Mouse (Mus musculus) neural tube, embryonic 13.5 days (tissue): ENCODE measurements around the gene Apoa1. TPM values are rescaled to one million over a fixed set of nuclear protein-coding genes. Genes with fewer than 3 reads are reported as not detected.
A peak's percentile ranks its signal among the peaks of the same experiment; 100 is the strongest.

Source experiments
- ATAC-seq: fragments of 200-750 bp; cut with Nextera tagmentation; 2 replicates; pipeline ENCODE4 v1.8.0; 2017; ENCODE audit warnings: low read depth, mild to moderate bottlenecking, moderate TSS enrichment, moderate library complexity
- H3K27ac ChIP-seq: fragments of 300-500 bp; sonication (generic); replicated peaks from 2 replicates; pipeline ENCODE4 v1.5.1; 2015; ENCODE audit warnings: moderate library complexity, mild to moderate bottlenecking, inconsistent platforms
- H3K27me3 ChIP-seq: fragments of 300-500 bp; sonication (generic); 2 replicates; pipeline ENCODE4 v1.6.1; 2015; ENCODE audit warnings: mild to moderate bottlenecking, inconsistent platforms
- H3K36me3 ChIP-seq: fragments of 300-500 bp; sonication (generic); 2 replicates; pipeline ENCODE4 v1.6.1; 2015; ENCODE audit warnings: mild to moderate bottlenecking, inconsistent platforms
- H3K4me1 ChIP-seq: fragments of 300-500 bp; sonication (generic); replicated peaks from 2 replicates; pipeline ENCODE4 v1.6.1; 2015; ENCODE audit warnings: inconsistent platforms
- H3K4me2 ChIP-seq: fragments of 300-500 bp; sonication (generic); 2 replicates; pipeline ENCODE4 v1.6.1; 2015; ENCODE audit warnings: inconsistent platforms, mild to moderate bottlenecking, moderate library complexity
- H3K4me3 ChIP-seq: fragments of 300-500 bp; sonication (generic); 2 replicates; pipeline ENCODE4 v1.5.1; 2015; ENCODE audit warnings: mild to moderate bottlenecking, inconsistent platforms
- H3K9ac ChIP-seq: fragments of 300-500 bp; sonication (generic); 2 replicates; pipeline ENCODE4 v1.6.1; 2015; ENCODE audit warnings: moderate library complexity, mild to moderate bottlenecking, inconsistent platforms
- H3K9me3 ChIP-seq: fragments of 300-500 bp; sonication (generic); 2 replicates; pipeline ENCODE4 v1.6.1; 2016; ENCODE audit warnings: inconsistent platforms
- WGBS: fragments of 180-500 bp; shearing (Covaris S2); methylation state at CpG from one replicate; pipeline ENCODE4 v1.1.7; 2015; 5-methylcytosine and 5-hydroxymethylcytosine counted together
- polyA plus RNA-seq: library from polyadenylated mRNA; unstranded; fragments of >200 nt; fragmentation: Nextera tagmentation; extraction: Ambion mirVana; gene quantifications from 2 replicates; pipeline ENCODE4 v1.2.1, GENCODE M21; 2015

Apoa1 gene
- polyA plus RNA-seq, 1 experiment from 2014 or later: 3.8 TPM

DNA sequence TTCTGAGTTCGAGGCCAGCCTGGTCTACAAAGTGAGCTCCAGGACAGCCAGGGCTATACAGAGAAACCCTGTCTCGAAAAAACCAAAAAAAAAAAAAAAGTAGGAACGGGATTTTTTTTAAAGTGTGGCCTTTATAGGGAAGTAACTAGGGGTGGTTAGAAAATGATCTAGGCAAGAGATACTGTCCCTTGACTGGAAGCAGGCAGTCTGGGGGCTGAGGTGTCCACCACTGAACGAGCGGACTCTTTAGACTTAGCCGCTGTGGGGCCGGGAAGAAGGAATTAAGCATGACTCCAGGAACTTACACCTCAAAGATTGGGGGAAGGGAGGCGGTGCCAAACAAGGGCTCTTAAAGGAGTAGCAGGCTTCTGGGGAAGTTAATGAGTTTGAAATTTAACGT, 10.2 kb upstream of the Apoa1 start:
- 89% methylated on average over 9 of the region's 9 CpGs for WGBS
- no peaks in the 10 kb centered on the region for H3K27me3 ChIP-seq
- H3K27ac ChIP-seq: no peak overlapping the region
- no peaks in the 10 kb centered on the region for H3K9me3 ChIP-seq
- H3K4me1 ChIP-seq: no peaks in the 10 kb centered on the region
- H3K4me2 ChIP-seq: no peak overlapping the region
- no peak overlapping the region for H3K9ac ChIP-seq
- ATAC-seq: no peak
- H3K36me3 ChIP-seq: peaks cover 54% of the 10 kb centered on the region
- H3K4me3 ChIP-seq: no peak overlapping the region

DNA sequence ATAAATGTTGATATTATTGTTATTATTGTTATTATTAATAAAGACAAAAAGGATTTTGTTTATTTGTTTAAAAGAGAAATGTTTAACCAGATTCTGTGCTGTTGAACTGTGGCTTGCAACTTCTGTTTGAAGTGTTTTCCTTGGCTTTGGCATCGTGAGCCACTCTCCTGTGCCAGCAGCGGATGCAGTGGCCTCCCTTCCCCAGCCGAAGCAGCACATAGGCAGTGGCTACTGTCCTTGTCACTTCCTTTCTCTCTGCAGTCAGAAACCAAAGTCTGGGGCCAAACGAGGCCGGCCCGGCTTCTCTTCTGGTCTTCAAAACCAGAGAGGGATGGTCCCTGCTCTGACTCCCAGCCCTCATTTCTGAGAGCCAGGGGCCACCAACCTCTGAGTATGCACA, 5.3 kb upstream of the Apoa1 start:
- WGBS: 88% methylated on average over 6 of the region's 6 CpGs
- Histone ChIP-seq H3K27me3 (no peaks in the 10 kb centered on the region), H3K9me3 (no peaks in the 10 kb centered on the region), H3K4me1 (no peaks in the 10 kb centered on the region), H3K4me2 (no peak overlapping the region), H3K36me3 (peaks cover 47% of the 10 kb centered on the region), H3K4me3 (no peak overlapping the region), H3K27ac (no peak overlapping the region), H3K9ac (no peak overlapping the region)
- ATAC-seq: no peak

DNA sequence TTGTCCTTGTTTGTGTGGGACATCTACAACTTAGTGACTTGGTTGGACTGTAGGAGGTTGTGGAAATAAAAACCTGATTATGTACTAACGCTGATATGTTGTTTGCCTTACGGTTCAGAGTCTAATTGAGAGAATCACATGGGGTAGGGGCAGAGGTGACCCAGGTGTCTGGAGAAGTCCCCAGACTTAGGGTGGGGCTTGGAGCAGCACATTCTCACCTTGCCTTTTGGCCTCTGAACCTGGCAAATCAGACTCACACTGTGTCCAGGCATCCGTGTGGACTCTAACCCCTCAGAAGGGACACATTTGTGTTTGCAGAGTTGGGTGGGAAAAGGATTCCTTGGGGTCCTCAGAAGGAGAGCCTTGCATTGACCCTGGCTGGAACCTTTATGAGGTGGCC, 4.3 kb upstream of the Apoa1 start:
- H3K27ac ChIP-seq: no peak overlapping the region
- no peaks in the 10 kb centered on the region for H3K4me1 ChIP-seq
- no peaks in the 10 kb centered on the region for H3K27me3 ChIP-seq
- no peak overlapping the region for H3K4me3 ChIP-seq
- no peaks in the 10 kb centered on the region for H3K9me3 ChIP-seq
- no peak overlapping the region for H3K4me2 ChIP-seq
- ATAC-seq: no peak
- H3K36me3 ChIP-seq: peaks cover 44% of the 10 kb centered on the region
- no peak overlapping the region for H3K9ac ChIP-seq
- 88% methylated on average over 3 of the region's 3 CpGs for WGBS

DNA sequence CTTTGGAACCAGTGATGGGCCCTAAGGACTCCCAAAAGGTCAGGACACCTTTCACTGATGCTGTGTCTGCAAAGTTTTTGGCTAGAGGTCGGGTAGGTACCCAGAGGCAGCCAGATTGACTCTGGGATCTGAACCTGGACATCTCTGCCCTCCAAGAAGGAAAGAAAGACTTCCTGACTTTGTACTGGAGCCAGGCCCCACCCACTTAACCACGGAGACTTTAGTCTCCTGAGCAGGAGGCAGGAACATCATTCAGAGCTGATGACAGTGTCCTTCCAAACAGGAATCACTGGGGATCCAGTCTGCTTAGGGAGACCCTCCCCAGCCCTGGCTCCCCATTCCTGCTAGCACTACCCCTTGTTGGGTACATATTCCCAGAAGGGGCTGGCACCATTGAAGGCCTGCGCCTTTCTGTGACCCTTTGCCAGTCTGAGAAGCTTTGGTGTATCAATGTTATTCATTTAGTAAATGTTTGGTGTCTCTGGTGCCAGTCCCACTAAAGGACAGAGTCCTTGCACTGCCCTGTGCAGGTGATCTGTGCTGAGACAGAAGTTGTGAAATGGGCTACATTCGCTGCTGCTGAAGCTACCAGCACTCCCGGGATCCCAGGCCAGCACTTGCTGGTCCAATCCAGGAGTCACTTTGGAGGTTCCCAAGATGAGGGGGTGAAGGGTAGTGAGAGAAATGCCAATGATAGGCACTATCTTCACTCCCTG, 3.3 kb upstream of the Apoa1 start:
- Histone ChIP-seq H3K9me3 (no peaks in the 10 kb centered on the region), H3K27ac (no peak overlapping the region)
- no peak for ATAC-seq

DNA sequence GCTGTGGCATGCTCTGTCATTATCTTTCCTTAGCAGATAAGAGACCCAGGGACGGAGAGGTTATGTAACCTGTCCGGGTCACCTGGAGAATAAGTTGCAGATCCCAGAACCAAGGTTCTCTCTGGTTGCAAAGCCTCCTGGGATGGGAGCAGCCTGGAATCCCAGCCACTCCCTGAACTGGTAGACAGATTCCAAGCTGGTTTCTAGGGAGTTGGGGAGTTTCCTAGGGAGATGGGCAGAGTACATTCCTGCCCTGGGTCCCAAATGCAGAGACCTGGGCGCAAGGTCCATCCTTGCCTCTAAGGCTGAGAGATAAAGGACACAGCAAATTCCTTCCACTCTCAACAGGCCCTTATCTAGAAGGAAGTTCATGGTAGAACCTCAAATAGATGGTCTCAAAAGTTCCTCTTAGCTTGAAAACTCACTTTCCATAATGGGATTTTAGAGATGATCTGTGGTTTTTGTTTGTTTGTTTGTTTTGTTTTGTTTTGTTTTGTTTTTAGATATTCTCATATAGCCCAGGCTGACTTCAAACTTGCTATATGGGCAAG, 1.2 kb upstream of the Apoa1 start:
- no peaks in the 10 kb centered on the region for H3K9me3 ChIP-seq
- H3K27me3 ChIP-seq: peaks cover 5% of the 10 kb centered on the region; the same call in 1 of the 2 replicates
- H3K4me2 ChIP-seq: no peak overlapping the region
- no peak overlapping the region for H3K9ac ChIP-seq
- WGBS: 85% methylated on average over 3 of the region's 3 CpGs
- no peak for ATAC-seq
- H3K4me1 ChIP-seq: peaks cover 8% of the 10 kb centered on the region
- no peak overlapping the region for H3K27ac ChIP-seq
- H3K36me3 ChIP-seq: peaks cover 14% of the 10 kb centered on the region
- H3K4me3 ChIP-seq: no peak overlapping the region

More for the DNA sequence above, 3.3 kb upstream of the Apoa1 start:
- WGBS: 65% methylated on average over 5 of the region's 5 CpGs
- H3K27me3 ChIP-seq: no peaks in the 10 kb centered on the region
- H3K4me2 ChIP-seq: no peak overlapping the region
- peaks cover 34% of the 10 kb centered on the region for H3K36me3 ChIP-seq
- no peak overlapping the region for H3K4me3 ChIP-seq
- no peaks in the 10 kb centered on the region; the same call in 1 of the 2 replicates for H3K4me1 ChIP-seq
- no peak overlapping the region for H3K9ac ChIP-seq

DNA sequence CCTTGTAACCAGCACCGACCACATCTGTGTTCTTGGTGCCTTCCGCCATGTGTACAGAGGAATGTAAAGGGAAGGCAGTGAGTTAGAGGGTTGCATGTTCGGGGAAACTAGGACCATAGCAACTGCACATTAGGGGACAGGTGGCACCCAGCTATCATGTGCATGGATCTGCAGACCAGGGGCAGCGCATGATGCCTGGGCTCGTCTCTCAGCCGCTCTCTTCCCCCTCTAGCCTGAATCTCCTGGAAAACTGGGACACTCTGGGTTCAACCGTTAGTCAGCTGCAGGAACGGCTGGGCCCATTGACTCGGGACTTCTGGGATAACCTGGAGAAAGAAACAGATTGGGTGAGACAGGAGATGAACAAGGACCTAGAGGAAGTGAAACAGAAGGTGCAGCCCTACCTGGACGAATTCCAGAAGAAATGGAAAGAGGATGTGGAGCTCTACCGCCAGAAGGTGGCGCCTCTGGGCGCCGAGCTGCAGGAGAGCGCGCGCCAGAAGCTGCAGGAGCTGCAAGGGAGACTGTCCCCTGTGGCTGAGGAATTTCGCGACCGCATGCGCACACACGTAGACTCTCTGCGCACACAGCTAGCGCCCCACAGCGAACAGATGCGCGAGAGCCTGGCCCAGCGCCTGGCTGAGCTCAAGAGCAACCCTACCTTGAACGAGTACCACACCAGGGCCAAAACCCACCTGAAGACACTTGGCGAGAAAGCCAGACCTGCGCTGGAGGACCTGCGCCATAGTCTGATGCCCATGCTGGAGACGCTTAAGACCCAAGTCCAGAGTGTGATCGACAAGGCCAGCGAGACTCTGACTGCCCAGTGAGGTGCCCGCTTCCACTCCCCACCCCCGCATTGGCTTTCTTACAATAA, 1.4 kb downstream of the Apoa1 start:
- peaks cover 8% of the 10 kb centered on the region for H3K4me1 ChIP-seq
- no peaks in the 10 kb centered on the region for H3K9me3 ChIP-seq
- ATAC-seq: peak; percentile 97
- WGBS: 16% methylated on average over 37 of the region's 37 CpGs
- H3K9ac ChIP-seq: peak overlapping the region; percentile 60
- 0 out of 2 replicates have a peak overlapping the region, but pooled peaks have one; percentile 0 for H3K27ac ChIP-seq
- peaks cover 5% of the 10 kb centered on the region; the same call in 1 of the 2 replicates for H3K27me3 ChIP-seq
- H3K4me3 ChIP-seq: peak overlapping the region; percentile 36
- no peaks in the 10 kb centered on the region for H3K36me3 ChIP-seq
- peak overlapping the region; percentile 56 for H3K4me2 ChIP-seq

DNA sequence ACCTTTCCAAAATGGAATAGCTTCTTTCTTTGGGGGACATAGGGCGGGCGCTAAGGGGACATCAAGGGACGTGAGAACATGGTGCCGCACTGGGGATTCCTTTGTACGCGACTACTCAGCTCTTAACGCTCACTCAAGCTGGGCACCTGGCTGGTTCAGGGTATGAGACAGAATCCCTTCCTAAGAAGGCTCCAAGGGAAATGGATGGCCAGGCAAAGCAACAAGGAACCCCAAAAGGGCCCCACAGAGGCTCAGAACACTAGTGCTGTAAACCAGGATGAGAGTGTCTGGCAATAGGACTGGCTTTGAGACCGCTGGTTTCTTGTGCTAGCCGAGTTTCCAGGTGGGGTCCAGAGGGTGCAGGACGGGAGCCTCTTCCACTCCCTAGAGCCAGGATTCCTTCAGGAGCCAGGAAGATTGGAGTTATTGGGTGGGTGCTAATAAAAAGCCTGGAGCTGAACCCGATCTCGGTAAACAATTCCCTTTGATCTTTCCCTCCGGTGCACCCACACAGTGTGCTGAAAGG, 2.1 kb downstream of the Apoa1 start:
- WGBS: 13% methylated on average over 13 of the region's 13 CpGs
- peak; percentile 49 for ATAC-seq

DNA sequence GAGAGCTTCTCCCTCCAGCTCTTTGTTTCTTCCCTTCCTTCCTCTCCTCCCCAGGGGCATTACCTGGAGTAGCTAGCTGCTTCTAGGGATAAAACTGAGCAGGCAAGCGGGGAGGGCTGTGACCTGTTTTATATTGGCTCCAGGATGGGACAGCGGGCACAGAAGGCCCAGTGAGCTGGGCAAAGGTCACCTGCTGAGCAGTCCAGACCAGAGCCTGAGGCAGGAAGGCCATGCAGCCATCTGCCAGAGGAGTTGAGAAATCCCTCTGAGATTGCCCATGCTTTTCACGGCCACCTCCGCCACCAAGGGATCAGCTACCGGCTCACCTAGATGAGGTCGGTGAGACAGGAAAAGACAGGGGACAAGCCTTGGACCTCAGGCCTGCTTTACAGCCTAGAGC, 6.8 kb downstream of the Apoa1 start:
- Histone ChIP-seq H3K9ac (no peak overlapping the region), H3K27me3 (peaks cover 5% of the 10 kb centered on the region; the same call in 1 of the 2 replicates), H3K9me3 (no peaks in the 10 kb centered on the region), H3K4me2 (no peak overlapping the region), H3K4me3 (no peak overlapping the region), H3K36me3 (no peaks in the 10 kb centered on the region), H3K4me1 (peaks cover 8% of the 10 kb centered on the region; the same call in 1 of the 2 replicates), H3K27ac (no peak overlapping the region)
- 87% methylated on average over 6 of the region's 6 CpGs for WGBS
- no peak for ATAC-seq

More for the DNA sequence above, 2.1 kb downstream of the Apoa1 start:
- Histone ChIP-seq H3K27ac (0 out of 2 replicates have a peak overlapping the region, but pooled peaks have one; percentile 0), H3K27me3 (peaks cover 5% of the 10 kb centered on the region; the same call in 1 of the 2 replicates), H3K36me3 (no peaks in the 10 kb centered on the region), H3K4me1 (peaks cover 8% of the 10 kb centered on the region), H3K4me3 (peak overlapping the region; percentile 36), H3K9me3 (no peaks in the 10 kb centered on the region), H3K9ac (peak overlapping the region; percentile 60), H3K4me2 (peak overlapping the region; percentile 56)

DNA sequence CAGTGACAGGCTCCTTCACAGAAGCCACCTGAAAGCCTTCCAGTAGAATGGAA, 7.0 kb downstream of the Apoa1 start, which contains the start of gene Apoc3:
Gene Apoc3, minus strand, starts transcription at position 41 of the 53 bp plus-strand sequence.
- Histone ChIP-seq H3K9me3 (no peaks in the 10 kb centered on the region), H3K4me3 (no peak within 1 kb of the TSS), H3K9ac (no peak within 1 kb of the TSS), H3K4me2 (no peak within 1 kb of the TSS), H3K36me3 (no peaks in the 10 kb centered on the region), H3K27me3 (peaks cover 5% of the 10 kb centered on the region; the same call in 1 of the 2 replicates), H3K27ac (no peak within 1 kb of the TSS), H3K4me1 (peaks cover 6% of the 10 kb centered on the region; the same call in 1 of the 2 replicates)
- ATAC-seq: no peak

DNA sequence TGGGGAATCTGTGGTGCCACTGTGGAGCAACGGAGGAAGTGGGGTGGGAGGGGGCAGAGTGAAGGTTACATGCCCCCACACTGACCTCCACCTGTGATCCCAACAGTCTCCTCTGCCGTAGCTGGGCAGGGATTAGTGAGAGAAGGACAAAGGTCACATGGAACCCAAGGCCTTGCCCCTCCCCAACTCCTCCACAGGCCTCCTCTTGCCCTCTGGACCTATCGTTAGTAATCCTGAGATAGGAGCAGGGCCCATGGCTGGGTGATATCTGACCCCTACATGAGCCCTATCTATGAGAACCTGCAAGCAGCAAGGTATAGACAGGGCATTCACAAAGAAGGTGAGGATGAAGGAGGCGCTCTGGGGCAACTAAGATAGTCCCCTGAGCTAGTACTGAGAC, 7.3 kb downstream of the Apoa1 start:
- Histone ChIP-seq H3K4me1 (peaks cover 4% of the 10 kb centered on the region; the same call in 1 of the 2 replicates), H3K9ac (no peak overlapping the region), H3K9me3 (no peaks in the 10 kb centered on the region), H3K4me2 (no peak overlapping the region), H3K36me3 (no peaks in the 10 kb centered on the region), H3K4me3 (no peak overlapping the region), H3K27me3 (peaks cover 5% of the 10 kb centered on the region; the same call in 1 of the 2 replicates), H3K27ac (no peak overlapping the region)
- ATAC-seq: no peak
- WGBS: 76% methylated on average over 4 of the region's 4 CpGs

DNA sequence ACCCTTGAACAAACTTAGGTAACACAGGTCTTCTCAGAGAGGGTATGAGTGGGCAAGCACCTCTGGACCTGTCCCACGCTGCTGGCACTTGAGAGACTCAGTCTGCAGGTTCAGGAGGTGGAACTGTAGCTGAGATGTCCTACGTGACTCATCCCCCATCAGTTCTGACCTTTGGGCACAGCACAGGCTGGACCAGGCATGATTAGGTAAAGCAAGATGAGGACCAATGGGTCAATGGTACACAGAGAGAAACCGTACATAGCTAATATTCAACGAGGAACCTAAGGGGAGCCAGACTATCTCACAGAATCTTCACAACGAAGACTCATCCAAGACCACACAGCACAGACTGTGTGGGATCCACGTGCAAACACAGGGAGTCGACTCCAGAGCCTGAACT, 10.5 kb downstream of the Apoa1 start:
- no peaks in the 10 kb centered on the region for H3K9me3 ChIP-seq
- no peak overlapping the region for H3K4me3 ChIP-seq
- H3K36me3 ChIP-seq: no peaks in the 10 kb centered on the region
- H3K27me3 ChIP-seq: no peaks in the 10 kb centered on the region
- no peak overlapping the region for H3K9ac ChIP-seq
- H3K4me2 ChIP-seq: no peak overlapping the region
- H3K27ac ChIP-seq: no peak overlapping the region
- no peaks in the 10 kb centered on the region for H3K4me1 ChIP-seq
- no peak for ATAC-seq
- WGBS: 90% methylated on average over 7 of the region's 7 CpGs

DNA sequence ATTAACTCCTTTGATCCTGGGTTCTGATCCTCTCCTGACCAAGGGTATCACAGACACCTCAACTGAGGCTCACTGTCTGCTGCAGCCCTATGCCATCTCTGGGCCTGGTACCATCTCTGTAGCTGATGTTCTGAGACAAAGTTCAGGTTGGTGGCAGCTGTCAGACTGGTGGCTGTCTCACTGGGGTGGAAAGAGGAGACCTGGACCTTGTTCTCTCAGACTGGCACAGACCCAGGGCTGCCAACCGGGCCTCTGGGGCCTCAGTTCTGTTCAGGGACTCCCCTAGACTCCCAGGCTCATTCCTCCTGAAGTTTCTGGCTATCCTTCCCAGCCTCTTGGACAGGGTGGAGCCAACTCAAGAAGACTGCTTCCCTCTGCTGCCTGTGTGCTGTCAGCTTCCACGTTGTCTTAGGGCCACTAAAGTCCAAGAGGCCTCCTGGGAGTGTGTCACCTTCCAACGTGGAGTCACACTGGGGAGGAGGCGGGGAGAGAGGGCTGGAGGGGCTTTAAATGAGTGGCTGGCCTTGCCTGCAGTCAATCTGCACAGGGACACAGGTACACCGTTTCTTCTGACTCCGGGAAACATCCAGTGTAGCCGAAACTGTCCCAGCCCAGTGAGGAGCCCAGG, 12.3 kb downstream of the Apoa1 start, which contains the start of gene Apoa4:
Gene Apoa4, plus strand, starts transcription at position 171 of the 628 bp plus-strand sequence.
- H3K27me3 ChIP-seq: no peaks in the 10 kb centered on the region
- no peak within 1 kb of the TSS for H3K4me2 ChIP-seq
- no peak for ATAC-seq
- no peaks in the 10 kb centered on the region for H3K9me3 ChIP-seq
- 72% methylated on average over 7 of the region's 7 CpGs for WGBS
- no peaks in the 10 kb centered on the region for H3K4me1 ChIP-seq
- no peak within 1 kb of the TSS for H3K9ac ChIP-seq
- H3K27ac ChIP-seq: no peak within 1 kb of the TSS
- no peaks in the 10 kb centered on the region for H3K36me3 ChIP-seq
- H3K4me3 ChIP-seq: no peak within 1 kb of the TSS
